Mouse (Mus musculus) liver, adult 2 months (tissue): ENCODE data around the gene Elobl. TPM values are rescaled to one million over a fixed set of nuclear protein-coding genes. Genes with fewer than 3 reads are reported as not detected.
"Not testable (repeated sequence)": the region's sequence is repeated elsewhere in the genome, so short reads cannot be mapped to it uniquely, and the experiment has no call there.

Experiments used
- DNase-seq: peaks from one replicate; pipeline ENCODE4 v3.0.0-alpha.2; 2011; ENCODE audit warnings: low read depth, low spot score; ENCODE audit errors: extremely low read depth
- H3K27ac ChIP-seq: fragments of 200-500 bp; replicated peaks from 2 replicates; pipeline ENCODE4 v1.5.1; 2012; ENCODE audit warnings: low read depth, mild to moderate bottlenecking, control low read depth, inconsistent platforms, low read length; ENCODE audit not compliant: insufficient read depth
- H3K27me3 ChIP-seq: fragments of 200-500 bp; 2 replicates; pipeline ENCODE4 v1.6.1; 2012; ENCODE audit warnings: mild to moderate bottlenecking, moderate library complexity, low read length, inconsistent platforms; ENCODE audit not compliant: control insufficient read depth, insufficient read depth
- H3K36me3 ChIP-seq: fragments of 200-500 bp; 2 replicates; pipeline ENCODE4 v1.6.1; 2012; ENCODE audit warnings: low read length, inconsistent platforms; ENCODE audit not compliant: control insufficient read depth, insufficient read depth
- H3K4me1 ChIP-seq: fragments of 200-500 bp; 2 replicates; pipeline ENCODE4 v1.6.1; 2011; ENCODE audit warnings: low read length; ENCODE audit not compliant: control insufficient read depth, insufficient read depth
- H3K4me3 ChIP-seq: fragments of 200-500 bp; 2 replicates; pipeline ENCODE4 v1.5.1; 2011; ENCODE audit warnings: low read depth, mild to moderate bottlenecking, control low read depth, low read length, moderate library complexity; ENCODE audit not compliant: insufficient read depth
- H3K79me2 ChIP-seq: fragments of 200-500 bp; 2 replicates; pipeline ENCODE4 v1.6.1; 2012; ENCODE audit warnings: inconsistent platforms, mild to moderate bottlenecking, low read length, moderate library complexity; ENCODE audit not compliant: control insufficient read depth, insufficient read depth
- H3K9ac ChIP-seq: fragments of 200-500 bp; 2 replicates; pipeline ENCODE4 v1.6.1; 2012; ENCODE audit warnings: low read depth, mild to moderate bottlenecking, control low read depth, inconsistent platforms, low read length
- CTCF ChIP-seq: fragments of 200-500 bp; IDR thresholded peaks from 2 replicates; pipeline ENCODE4 v1.5.1; 2011; ENCODE audit warnings: low read depth, low read length, control low read depth
- POLR2A ChIP-seq: fragments of 200-500 bp; IDR thresholded peaks from 2 replicates; pipeline ENCODE4 v1.6.1; 2011; ENCODE audit warnings: low read length, control low read depth; ENCODE audit not compliant: insufficient read depth; ENCODE audit errors: extremely low read depth
- WGBS: fragments of 180-500 bp; shearing (Covaris S2); methylation state at CpG from one replicate; pipeline ENCODE4 v1.1.7; 2018; 5-methylcytosine and 5-hydroxymethylcytosine counted together
- polyA plus RNA-seq: library from polyadenylated mRNA; depleted of rRNA; stranded (reverse); fragments of >200 nt; gene quantifications from 2 replicates; pipeline ENCODE4 v1.2.3, GENCODE M21; 2012
- total RNA-seq: library from RNA; depleted of rRNA; stranded (reverse); fragments of >200 nt; gene quantifications from 2 replicates; pipeline ENCODE4 v1.2.3, GENCODE M21; 2014

Gene Elobl
- total and polyA plus RNA-seq, 2 experiments, result 1.2 TPM; not detected in 1

GRCm38 (mm10) chr11:89000527-89000819 is 33.7 kb upstream of the Elobl start:
- Histone ChIP-seq H3K4me1 (peaks cover 26% of the 10 kb centered on the region), H3K27ac (peak overlapping the region; percentile 75), H3K9ac (peak overlapping the region; percentile 94), H3K27me3 (no peaks in the 10 kb centered on the region), H3K79me2 (peaks cover 33% of the 10 kb centered on the region), H3K4me3 (peak overlapping the region; percentile 72), H3K36me3 (peaks cover 5% of the 10 kb centered on the region; the same call in 1 of the 2 replicates)
- no peak for DNase-seq
- TF ChIP-seq POLR2A, result no peak
- no peak for TF ChIP-seq CTCF

GRCm38 (mm10) chr11:88999723-89000526 is 33.2 kb upstream of the Elobl start:
- Histone ChIP-seq H3K27me3 (no peaks in the 10 kb centered on the region), H3K4me3 (peak overlapping the region; percentile 72), H3K4me1 (peaks cover 26% of the 10 kb centered on the region), H3K36me3 (peaks cover under 1% of the 10 kb centered on the region; the same call in 1 of the 2 replicates), H3K27ac (peak overlapping the region; percentile 75), H3K79me2 (peaks cover 31% of the 10 kb centered on the region), H3K9ac (peak overlapping the region; percentile 94)
- TF ChIP-seq CTCF, result no peak
- no peak for TF ChIP-seq POLR2A
- peak; percentile 80 for DNase-seq
- WGBS, result 1% methylated on average over 33 of the region's 33 CpGs

GRCm38 (mm10) chr11:88998974-88999722 is 32.4 kb upstream of the Elobl start, which contains the start of gene Trim25:
Trim25 (plus strand) TSS chr11:88999376.
- Histone ChIP-seq H3K36me3 (no peaks in the 10 kb centered on the region), H3K27me3 (no peaks in the 10 kb centered on the region), H3K79me2 (peaks cover 26% of the 10 kb centered on the region), H3K9ac (peak within 1 kb of the TSS; percentile 94), H3K27ac (peak within 1 kb of the TSS; percentile 75), H3K4me3 (peak within 1 kb of the TSS; percentile 72), H3K4me1 (peaks cover 20% of the 10 kb centered on the region)
- TF ChIP-seq POLR2A (peak; percentile 99), CTCF (no peak)
- under 1% methylated on average over 48 of the region's 48 CpGs for WGBS
- peak; percentile 94 for DNase-seq

- no peaks in the 10 kb centered on the region for H3K27me3 ChIP-seq
- no peak overlapping the region for H3K9ac ChIP-seq
- DNase-seq, result no peak
- peaks cover 19% of the 10 kb centered on the region for H3K79me2 ChIP-seq
- H3K27ac ChIP-seq, result no peak overlapping the region
- WGBS, result 62% methylated on average over 3 of the region's 3 CpGs
- H3K36me3 ChIP-seq, result no peaks in the 10 kb centered on the region
- no peak overlapping the region for H3K4me3 ChIP-seq
- TF ChIP-seq POLR2A (no peak), CTCF (no peak)
- H3K4me1 ChIP-seq, result peaks cover 13% of the 10 kb centered on the region
These were observed 31.7 kb upstream of the Elobl start for GRCm38 (mm10) chr11:88998406-88998805.

GRCm38 (mm10) chr11:88997343-88997742 is 30.6 kb upstream of the Elobl start:
- Histone ChIP-seq H3K79me2 (peaks cover 19% of the 10 kb centered on the region), H3K4me1 (peaks cover 10% of the 10 kb centered on the region; the same call in 1 of the 2 replicates)
- not testable (repeated sequence) for H3K27me3 ChIP-seq, H3K4me3 ChIP-seq, DNase-seq, H3K36me3 ChIP-seq, H3K9ac ChIP-seq, H3K27ac ChIP-seq
- WGBS, result 84% methylated on average over 5 of the region's 5 CpGs

GRCm38 (mm10) chr11:88996427-88996826 is 29.7 kb upstream of the Elobl start:
- no peaks in the 10 kb centered on the region for H3K36me3 ChIP-seq
- WGBS, result 57% methylated on average over 7 of the region's 7 CpGs
- no peak overlapping the region for H3K27ac ChIP-seq
- H3K4me3 ChIP-seq, result no peak overlapping the region
- no peak overlapping the region for H3K9ac ChIP-seq
- TF ChIP-seq CTCF (no peak), POLR2A (no peak)
- peaks cover 17% of the 10 kb centered on the region for H3K79me2 ChIP-seq
- H3K27me3 ChIP-seq, result no peaks in the 10 kb centered on the region
- no peak for DNase-seq
- peaks cover 5% of the 10 kb centered on the region; the same call in 1 of the 2 replicates for H3K4me1 ChIP-seq
